Mouse (Mus musculus): ENCODE results near the gene Speer4f1.
"Not testable (repeated sequence)": the region's sequence is repeated elsewhere in the genome, so short reads cannot be mapped to it uniquely, and the experiment has no call there.

The Speer4f1 gene

GRCm38 (mm10) chr5:17475798-17476197 lies at the start of gene Speer4f1:
Gene Speer4f1, plus strand, starts transcription at chr5:17476098.
- not testable (repeated sequence) for DNase-seq (ENCODE audit: low read depth in 1 of 2, low spot score in 2 of 2)

GRCm38 (mm10) chr5:17426930-17427329 lies 49.0 kb upstream of the Speer4f1 start:
- no peak for DNase-seq (ENCODE audit: low read depth in 1 of 2, low spot score in 2 of 2)

GRCm38 (mm10) chr5:17434721-17435120 lies 41.2 kb upstream of the Speer4f1 start:
- DNase-seq (ENCODE audit: low read depth in 1 of 2, low spot score in 2 of 2): no peak

GRCm38 (mm10) chr5:17436209-17436608 lies 39.7 kb upstream of the Speer4f1 start:
- no peak for DNase-seq (ENCODE audit: low read depth in 1 of 2, low spot score in 2 of 2)

- DNase-seq (ENCODE audit: low read depth in 1 of 2, low spot score in 2 of 2): no peak
Observed at GRCm38 (mm10) chr5:17439487-17440102, 36.3 kb upstream of the Speer4f1 start.

GRCm38 (mm10) chr5:17454059-17454458 lies 21.8 kb upstream of the Speer4f1 start:
- no peak for DNase-seq (ENCODE audit: low read depth in 1 of 2, low spot score in 2 of 2)

GRCm38 (mm10) chr5:17454952-17455586 lies 20.8 kb upstream of the Speer4f1 start:
- DNase-seq (ENCODE audit: low read depth in 1 of 2, low spot score in 2 of 2): no peak

- DNase-seq (ENCODE audit: low read depth in 1 of 2, low spot score in 2 of 2): no peak
Observed at GRCm38 (mm10) chr5:17456671-17457070, 19.2 kb upstream of the Speer4f1 start.

- DNase-seq (ENCODE audit: low read depth in 1 of 2, low spot score in 2 of 2): not testable (repeated sequence)
Observed at GRCm38 (mm10) chr5:17468120-17468519, 7.8 kb upstream of the Speer4f1 start.

- no peak for DNase-seq (ENCODE audit: low read depth in 1 of 2, low spot score in 2 of 2)
Observed at GRCm38 (mm10) chr5:17476476-17476875, 578 bp downstream of the Speer4f1 start.

GRCm38 (mm10) chr5:17489894-17490293 lies 14.0 kb downstream of the Speer4f1 start:
- DNase-seq (ENCODE audit: low read depth in 1 of 2, low spot score in 2 of 2): no peak

- no peak for DNase-seq (ENCODE audit: low read depth in 1 of 2, low spot score in 2 of 2)
Observed at GRCm38 (mm10) chr5:17495616-17496015, 19.7 kb downstream of the Speer4f1 start.

GRCm38 (mm10) chr5:17496650-17497049 lies 20.8 kb downstream of the Speer4f1 start:
- no peak for DNase-seq (ENCODE audit: low read depth in 1 of 2, low spot score in 2 of 2)

GRCm38 (mm10) chr5:17499873-17500329 lies 24.0 kb downstream of the Speer4f1 start:
- DNase-seq (ENCODE audit: low read depth in 1 of 2, low spot score in 2 of 2): no peak

- no peak for DNase-seq (ENCODE audit: low read depth in 1 of 2, low spot score in 2 of 2)
Observed at GRCm38 (mm10) chr5:17500866-17501265, 25.0 kb downstream of the Speer4f1 start.

- DNase-seq (ENCODE audit: low read depth in 1 of 2, low spot score in 2 of 2): no peak
Observed at GRCm38 (mm10) chr5:17505540-17505939, 29.6 kb downstream of the Speer4f1 start.

GRCm38 (mm10) chr5:17508038-17508437 lies 32.1 kb downstream of the Speer4f1 start:
- no peak for DNase-seq (ENCODE audit: low read depth in 1 of 2, low spot score in 2 of 2)

All from monocyte, adult 2 months (primary cell).